Mouse (Mus musculus): Measurements from ENCODE around the gene Muc1. TPM values are rescaled to one million over a fixed set of nuclear protein-coding genes. Genes with fewer than 3 reads are reported as not detected.

Muc1 gene
- total RNA-seq, 2 experiments from 2014 or later: 0.16 to 0.63 TPM

DNA sequence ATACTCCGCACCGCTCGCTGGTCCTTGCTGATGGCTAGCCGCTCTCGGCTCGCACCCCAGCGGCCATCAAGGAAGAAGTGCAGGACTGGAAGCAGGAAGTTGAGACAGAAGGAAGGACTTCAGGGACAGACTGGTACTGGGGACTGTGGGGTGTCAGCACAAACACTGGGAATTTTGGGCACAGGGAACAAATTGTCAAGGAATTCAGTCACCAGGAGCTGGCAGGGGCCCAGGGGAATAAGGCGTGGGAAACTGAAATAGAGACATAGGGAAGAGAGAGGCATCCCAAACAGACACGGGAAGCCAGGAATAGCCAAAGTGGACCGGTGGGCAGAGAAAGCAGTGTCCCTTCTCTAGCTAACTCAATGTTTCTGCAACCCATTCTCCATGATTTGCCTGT, 7.7 kb downstream of the Muc1 start:
- no peak for DNase-seq

DNA sequence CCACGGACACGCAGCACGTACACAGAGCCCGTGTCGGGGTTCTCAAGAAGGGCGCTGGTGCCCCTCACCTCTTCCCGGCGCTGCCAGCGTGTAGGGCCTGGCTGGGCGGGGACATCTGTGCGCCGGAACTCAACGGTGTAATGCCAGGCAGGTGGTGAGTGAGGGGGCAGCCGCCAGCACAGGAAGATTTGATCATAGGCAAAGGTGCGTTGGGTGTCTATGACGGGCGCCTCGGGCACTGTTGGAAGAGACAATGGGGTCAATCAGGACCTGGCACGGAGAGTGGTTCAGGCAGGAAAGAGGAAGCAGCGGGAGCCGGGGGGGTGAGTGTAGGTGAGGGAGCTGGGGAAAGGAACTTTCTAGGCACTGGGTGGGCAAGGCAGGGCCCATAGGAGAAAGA, 8.8 kb downstream of the Muc1 start:
- no peak for DNase-seq

- DNase-seq: no peak
Measured at GRCm38 (mm10) chr3:89238494-89238893, 9.6 kb downstream of the Muc1 start.

GRCm38 (mm10) chr3:89242331-89242895, 13.6 kb downstream of the Muc1 start:
- DNase-seq: peak; percentile 70

DNA sequence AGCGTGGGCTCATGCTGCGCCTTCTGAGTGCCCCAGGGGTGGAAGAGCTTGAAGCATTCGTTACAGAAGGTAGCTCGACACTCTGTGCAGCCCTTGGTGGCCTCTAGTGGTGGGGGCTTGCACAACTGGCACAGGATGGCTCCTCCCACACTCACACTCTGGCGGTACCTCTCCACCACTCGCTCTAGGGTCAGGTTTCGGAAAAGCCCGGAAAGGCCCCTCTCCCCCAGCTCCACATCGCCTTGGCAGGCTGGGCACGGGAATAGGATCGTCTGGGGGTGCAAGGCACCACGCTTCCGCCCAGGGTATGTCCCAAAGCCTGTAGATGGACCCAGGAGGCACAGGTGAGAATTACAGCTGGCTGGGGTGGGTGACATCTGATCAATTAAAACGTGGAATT, 14.8 kb downstream of the Muc1 start:
- no peak for DNase-seq

GRCm38 (mm10) chr3:89244158-89244981, 15.5 kb downstream of the Muc1 start:
- no peak for DNase-seq

DNA sequence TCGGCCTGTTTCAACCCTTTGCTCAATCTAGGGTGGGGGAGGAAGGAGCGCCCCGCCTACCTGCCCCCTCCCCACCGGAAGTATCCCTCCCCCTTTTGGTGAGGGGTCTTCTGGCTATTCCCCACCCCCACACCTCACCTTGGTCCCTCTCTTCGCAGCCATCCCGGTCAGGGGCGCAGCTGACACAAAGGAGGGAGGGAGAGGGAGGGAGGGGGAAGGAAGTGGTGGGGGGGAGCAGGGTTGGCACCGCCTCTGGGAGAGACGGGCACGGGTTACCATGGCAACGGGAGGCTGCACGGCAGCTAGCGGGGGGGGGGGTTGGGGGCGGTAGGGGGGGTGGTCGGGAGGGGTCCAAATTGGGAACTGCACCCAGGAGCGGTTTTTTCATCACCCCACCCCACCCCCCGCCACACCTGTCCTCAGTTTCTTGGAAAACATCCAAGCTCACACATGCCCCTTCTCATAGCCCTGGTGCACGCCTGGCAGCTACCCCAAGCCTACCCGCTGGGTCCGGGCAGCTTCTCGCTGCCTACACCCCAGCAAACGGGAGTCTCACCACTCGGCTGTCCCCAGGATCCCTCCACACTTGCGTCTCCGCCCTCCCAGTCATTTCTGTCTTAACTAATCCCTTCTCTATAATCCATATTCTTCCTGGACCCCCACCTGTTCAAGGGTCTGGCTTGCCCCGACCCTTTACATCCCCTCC, 16.3 kb downstream of the Muc1 start:
- DNase-seq: no peak

DNA sequence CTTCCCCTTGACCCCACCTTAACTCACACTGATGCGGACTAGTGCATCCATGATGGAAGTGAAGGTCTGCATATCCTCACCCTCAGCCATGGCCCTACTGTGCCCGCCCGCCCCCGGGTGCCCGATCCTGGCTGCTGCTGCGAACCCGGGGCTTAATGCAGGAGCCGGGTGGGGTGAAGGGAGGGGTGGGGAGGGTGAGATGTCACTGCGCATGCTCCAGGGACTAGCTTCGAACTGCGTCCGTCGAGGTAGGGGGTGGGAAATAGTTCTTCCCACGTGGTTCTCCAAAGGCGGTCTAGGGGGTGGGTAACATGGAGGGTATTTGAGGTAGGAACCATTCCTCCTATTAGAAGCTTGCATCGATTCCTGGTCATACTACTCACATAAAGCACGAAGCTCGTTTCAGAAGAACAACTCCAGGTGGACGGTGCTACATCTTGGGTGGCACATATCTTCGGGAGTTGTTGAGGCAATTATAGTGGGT, 16.9 kb downstream of the Muc1 start, which contains the start of gene Krtcap2:
Krtcap2 (plus strand) TSS at position 279 of the 484 bp plus-strand sequence.
- DNase-seq: no peak

- peak; percentile 87 for DNase-seq
Measured at GRCm38 (mm10) chr3:89246261-89247100, 17.6 kb downstream of the Muc1 start, which contains the start of gene Trim46. Gene Trim46 (minus strand): TSS chr3:89246309.

GRCm38 (mm10) chr3:89247466-89247865, 18.6 kb downstream of the Muc1 start:
- no peak for DNase-seq

DNA sequence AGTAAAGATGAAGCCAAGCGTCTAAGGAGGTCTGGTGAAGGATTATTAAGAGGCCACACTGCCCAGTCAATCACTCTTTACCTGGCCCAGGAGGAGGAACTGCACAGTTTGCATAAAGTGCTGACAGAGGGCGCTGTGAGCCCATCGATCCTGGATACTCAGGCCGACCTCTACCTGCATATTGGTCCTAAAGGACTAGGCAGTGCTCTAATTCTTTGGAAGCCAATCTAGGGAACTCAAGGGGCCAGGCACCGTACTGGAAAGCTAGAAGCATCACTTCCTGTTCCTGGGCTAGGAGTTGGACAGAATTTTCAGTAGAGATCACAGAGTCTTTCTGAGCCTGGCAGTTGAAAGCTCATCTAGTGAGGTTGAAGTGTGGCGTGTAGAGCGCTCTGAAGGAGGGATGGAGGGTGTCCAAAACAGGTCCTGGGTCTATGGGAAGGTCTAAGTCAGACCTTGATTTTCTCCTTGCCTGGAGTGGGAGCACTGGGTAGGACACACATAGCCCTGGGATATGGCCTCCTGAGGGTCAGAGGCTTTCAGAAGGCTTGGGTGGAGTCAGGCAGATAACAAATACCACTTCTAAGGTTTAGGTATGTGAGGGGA, 21.7 kb downstream of the Muc1 start:
- DNase-seq: no peak

GRCm38 (mm10) chr3:89251365-89251895, 22.6 kb downstream of the Muc1 start:
- DNase-seq: no peak

GRCm38 (mm10) chr3:89254994-89255393, 26.1 kb downstream of the Muc1 start:
- DNase-seq: no peak

DNA sequence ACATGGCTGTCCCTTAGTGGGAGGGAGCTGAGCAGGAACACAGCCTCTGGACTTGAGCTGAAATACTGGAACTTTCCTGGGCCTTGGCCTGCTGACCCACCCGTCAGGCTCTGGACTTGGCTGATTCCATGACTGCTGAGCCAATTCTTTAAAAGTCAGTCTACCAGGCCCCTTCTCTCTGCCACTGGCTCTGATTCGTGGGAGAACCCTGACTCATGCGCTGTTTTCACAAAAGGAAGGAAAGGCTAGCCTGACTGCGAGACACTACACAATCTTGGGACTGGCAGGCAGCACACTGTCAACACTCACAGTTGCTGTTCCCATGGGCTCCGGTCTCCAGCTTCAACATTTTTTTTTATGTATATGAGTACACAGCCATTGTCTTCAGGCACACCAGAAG, 27.3 kb downstream of the Muc1 start:
- no peak for DNase-seq

- no peak for DNase-seq
Measured at GRCm38 (mm10) chr3:89259076-89259475, 30.2 kb downstream of the Muc1 start, which contains the start of gene Dpm3. Gene Dpm3 (plus strand): TSS chr3:89259358.

GRCm38 (mm10) chr3:89260211-89260610, 31.4 kb downstream of the Muc1 start:
- no peak for DNase-seq

DNA sequence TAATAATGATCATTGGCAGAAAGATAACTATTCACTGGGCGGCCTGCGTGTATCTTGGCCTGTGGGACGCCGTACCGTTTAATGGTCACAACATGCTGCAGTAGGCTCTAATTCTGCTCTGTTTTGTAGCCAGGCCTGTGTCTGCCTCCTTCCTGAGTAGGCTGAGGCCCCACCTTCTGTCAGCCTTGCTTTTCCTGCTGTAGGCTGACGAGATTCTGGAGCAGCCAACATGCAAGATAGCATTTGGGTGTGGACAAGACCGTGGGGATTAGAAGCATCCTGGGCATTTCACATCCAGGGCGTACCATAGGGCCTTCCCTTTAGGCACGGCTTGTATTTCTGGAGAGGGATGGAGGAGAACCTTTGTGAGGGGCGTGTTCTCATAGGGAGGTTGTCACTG, 33.6 kb downstream of the Muc1 start:
- DNase-seq: no peak

GRCm38 (mm10) chr3:89266439-89266893, 37.6 kb downstream of the Muc1 start:
- peak; percentile 67 for DNase-seq

- DNase-seq: no peak
Measured at GRCm38 (mm10) chr3:89268916-89269315, 40.1 kb downstream of the Muc1 start.

DNA sequence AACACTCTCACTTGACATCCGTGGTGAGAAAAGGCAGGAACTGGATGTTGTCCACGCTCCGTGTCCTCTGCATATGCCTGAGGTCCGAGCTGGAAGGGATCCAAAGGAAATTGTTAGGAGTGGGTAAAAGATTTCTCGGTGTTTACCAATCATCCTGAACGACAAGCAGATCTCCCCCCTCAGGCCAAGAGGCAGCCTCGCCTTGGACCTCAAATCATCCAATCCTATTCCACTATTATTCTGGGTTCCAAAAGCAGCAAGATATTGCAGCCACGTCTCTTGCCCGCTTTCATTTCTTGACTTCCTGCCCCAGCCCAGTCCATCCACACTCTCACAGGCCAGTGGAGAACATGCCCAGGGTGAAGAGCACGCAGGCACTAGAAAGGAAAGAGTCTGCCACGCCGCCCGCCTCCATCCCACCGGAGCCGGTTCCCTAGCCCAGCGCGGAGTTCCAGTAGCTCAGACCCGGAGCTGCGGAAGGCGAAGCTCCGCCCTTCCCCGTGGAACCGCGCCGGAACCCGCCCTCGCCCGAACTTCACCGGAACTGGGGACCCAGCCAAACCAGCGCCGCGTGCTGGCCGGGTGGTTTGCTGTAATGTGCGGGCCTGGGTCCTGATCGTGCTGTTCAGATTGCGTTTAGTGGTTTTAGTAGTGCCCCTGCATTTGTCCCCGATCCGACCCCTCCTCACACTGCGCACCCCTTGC, 41.3 kb downstream of the Muc1 start, which contains the start of gene Slc50a1:
Slc50a1 (minus strand) TSS at position 520 of the 705 bp plus-strand sequence.
- peak; percentile 94 for DNase-seq
